Mouse (Mus musculus) 3134 (cell line): ENCODE results near the gene Pgap1.

Source experiments
- DNase-seq: peaks from one replicate; pipeline ENCODE4 v3.0.0-alpha.2; 2011; ENCODE audit warnings: low spot score; ENCODE audit not compliant: insufficient read length; ENCODE audit errors: extremely low read depth

The Pgap1 gene

DNA sequence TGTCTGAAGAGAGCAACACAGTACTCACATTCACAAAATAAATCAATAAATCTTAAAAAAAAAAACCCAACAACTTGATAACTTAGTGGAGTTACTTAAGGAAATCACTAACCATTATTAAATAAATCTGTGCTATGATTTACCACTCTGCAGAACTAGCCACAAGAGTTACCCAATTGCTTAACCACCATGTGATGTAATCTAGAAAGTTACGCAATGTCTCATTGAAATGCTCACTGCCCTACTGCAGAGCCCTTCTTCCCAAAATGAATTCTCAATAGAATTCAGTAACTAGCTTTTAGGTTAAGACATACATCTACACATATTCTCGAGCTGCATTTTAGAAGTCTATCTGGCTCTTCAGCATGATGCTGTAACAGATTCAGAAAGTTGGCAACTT lies 33.8 kb downstream of the Pgap1 start:
- DNase-seq: peak; percentile 46

DNA sequence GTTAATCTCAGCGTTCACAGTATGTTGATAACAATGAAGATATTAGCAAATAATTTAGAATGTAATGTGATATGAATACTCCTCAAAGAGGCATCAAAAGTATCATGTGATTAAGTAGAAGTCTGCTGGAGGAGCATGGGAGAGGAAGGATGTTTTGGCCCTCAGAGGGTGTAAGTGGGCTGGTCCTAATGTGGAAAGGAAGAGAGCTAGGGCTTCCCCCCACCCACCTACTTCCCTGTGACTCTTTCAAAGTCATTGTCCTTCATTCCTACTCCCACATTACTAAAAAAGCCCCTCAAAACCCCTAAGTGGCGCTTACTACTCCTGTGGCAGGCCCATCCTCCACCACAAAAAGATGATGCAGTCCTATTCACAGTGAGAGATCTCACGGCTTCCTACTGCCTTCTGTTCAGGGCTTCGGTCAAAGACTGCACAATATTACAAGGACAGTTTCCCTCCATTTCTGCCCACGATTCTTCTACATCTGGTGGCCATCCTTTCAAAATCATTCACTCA lies 37.4 kb downstream of the Pgap1 start:
- no peak for DNase-seq

DNA sequence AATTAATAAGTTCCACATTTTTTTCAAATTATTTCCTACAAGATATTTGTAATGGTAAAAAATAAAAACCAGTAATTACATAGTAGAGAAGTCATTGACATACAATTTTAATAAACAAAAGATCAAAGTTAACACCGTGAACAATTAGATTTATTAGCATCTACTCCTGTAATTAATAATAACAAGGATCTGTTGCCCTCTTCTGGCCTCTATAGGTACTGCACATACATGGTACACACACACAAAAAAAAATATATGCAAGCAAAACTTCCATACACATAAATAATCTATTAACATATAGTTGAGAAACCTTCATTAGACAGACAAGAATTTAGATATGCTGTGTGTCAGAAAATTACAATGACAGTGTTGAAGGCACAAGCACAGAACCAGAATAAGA lies 43.6 kb downstream of the Pgap1 start:
- DNase-seq: no peak

- DNase-seq: no peak
Observed at GRCm38 (mm10) chr1:54498496-54498895, 59.0 kb downstream of the Pgap1 start.

- DNase-seq: no peak
Observed at GRCm38 (mm10) chr1:54496254-54496653, 61.2 kb downstream of the Pgap1 start.

DNA sequence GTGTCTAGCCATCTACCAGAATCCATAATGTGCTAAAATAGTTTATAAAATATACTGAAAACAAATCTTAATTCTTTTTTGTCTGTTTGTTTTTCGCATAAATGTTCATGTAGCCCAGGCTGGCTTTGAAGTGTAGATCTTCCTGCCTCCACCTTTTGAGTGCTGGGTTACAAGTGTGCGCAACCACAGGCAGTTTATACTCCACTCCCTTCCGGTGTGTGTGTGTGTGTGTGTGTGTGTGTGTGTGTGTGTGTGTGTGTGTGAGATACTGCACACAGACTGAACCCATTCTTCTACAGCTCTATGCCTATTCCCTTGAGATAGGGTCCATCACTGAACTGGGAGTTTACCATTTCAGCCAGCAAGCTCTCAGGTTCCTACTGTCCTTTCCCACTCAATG lies 64.0 kb downstream of the Pgap1 start:
- no peak for DNase-seq

- DNase-seq: no peak
Observed at GRCm38 (mm10) chr1:54492435-54492841, 65.0 kb downstream of the Pgap1 start.

DNA sequence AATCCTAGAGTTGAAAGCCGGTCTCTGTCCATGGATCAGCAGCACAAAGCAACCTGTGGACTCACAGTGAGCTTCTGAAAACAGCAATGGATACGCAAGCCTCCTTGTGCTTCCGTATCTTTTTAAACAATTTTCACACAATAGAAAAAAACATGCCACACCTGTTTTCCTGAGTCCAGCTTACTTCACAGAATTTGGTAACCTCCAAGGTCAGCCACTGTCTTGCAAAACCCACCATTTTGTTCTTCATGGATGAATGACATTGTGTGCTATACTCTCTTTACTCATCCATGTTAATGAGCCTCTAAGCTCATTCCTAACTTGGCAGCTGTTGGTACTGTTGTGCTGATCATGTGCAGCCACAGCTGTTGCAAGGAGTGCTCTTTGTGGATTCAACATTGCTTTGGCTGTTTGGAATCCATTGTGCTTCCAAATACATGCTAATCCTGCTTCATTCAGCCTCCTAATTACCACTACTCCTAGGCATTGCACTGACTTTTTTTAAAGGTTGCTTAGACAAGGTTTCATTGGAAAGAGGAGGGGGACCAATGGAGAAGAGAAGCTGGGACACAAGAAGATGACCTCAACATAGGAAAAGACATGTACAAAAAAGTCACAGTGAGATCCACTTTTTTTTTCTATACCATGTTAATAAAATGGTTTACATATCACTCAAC lies 72.6 kb downstream of the Pgap1 start:
- no peak for DNase-seq

DNA sequence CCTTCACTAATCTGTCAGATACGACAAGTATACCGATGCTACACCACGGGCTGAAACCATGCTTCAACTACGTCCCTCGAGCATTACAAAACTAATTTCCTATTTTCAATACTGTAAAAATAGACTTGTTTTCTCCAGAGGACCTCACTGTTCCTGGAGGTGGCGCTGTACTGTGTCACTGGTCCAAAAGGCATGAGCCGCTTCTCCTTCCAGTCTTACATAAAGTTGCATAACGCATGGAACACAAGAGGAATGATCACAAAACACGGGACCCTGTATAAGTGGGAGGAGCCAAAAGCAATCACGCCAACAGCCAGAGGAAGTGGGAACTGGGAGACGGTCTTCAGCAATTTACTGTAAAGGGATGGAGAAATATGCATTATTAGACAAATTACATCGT lies 77.0 kb downstream of the Pgap1 start:
- DNase-seq: no peak

GRCm38 (mm10) chr1:54468662-54469061 lies 88.8 kb downstream of the Pgap1 start:
- DNase-seq: no peak

DNA sequence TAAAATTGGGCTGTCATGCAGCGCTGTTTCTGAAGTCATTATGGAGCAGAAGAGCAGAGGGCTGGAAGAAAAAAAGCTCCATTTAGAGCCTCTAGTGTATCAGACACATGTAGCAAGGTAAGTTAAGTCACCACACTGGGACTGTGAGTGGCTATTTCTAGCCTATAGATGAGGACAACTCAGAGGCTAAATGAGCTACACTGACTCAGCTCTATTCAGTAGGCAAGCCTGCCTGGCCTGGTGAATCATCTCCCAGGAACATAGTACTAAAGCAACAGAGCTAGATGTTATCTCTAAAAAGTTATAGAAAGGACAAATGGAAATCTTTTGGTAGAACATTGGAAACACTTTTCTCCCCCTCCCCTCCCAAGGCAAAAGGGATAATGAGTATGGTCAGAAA lies 90.1 kb downstream of the Pgap1 start:
- DNase-seq: no peak

- DNase-seq: no peak
Observed at GRCm38 (mm10) chr1:54452116-54452515, 105.4 kb downstream of the Pgap1 start.

DNA sequence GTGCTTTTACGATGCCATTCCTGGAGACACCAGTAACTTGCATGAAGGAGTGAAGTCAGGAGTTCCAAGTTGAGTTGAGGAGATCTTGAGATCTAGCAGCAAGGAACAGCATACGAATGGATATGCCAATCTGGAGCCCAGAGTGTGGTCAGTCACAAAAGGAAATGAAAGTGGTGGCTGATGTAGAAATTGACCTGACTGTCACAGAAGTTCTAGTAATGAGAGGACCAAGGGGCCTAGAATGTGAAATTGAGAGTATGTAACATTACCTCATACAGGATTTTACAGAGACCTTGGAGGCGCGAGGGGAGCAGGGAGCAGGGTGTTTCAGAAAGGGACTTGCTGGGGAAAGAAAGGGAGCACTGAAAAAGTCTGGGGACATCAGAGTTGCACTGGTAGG lies 108.7 kb downstream of the Pgap1 start:
- no peak for DNase-seq

- no peak for DNase-seq
Observed at GRCm38 (mm10) chr1:54443641-54444040, 113.8 kb downstream of the Pgap1 start.

- no peak for DNase-seq
Observed at GRCm38 (mm10) chr1:54439080-54439476, 118.4 kb downstream of the Pgap1 start.

GRCm38 (mm10) chr1:54438340-54439079 lies 119.0 kb downstream of the Pgap1 start, which contains the start of gene Gtf3c3:
TSS of gene Gtf3c3 (minus strand) at chr1:54438971.
- peak; percentile 92 for DNase-seq
